Mouse (Mus musculus): ENCODE results near the gene Trpc2.
A peak's percentile ranks its signal among the peaks of the same experiment; 100 is the strongest.
"Not testable (repeated sequence)": the region's sequence is repeated elsewhere in the genome, so short reads cannot be mapped to it uniquely, and the experiment has no call there.

- TF ChIP-seq CTCF (IDR thresholded peaks at IDR 0.05; ENCODE audit: low read depth), result peak; percentile 54
- TF ChIP-seq EP300 (optimal IDR thresholded peaks at IDR 0.05), result not testable (repeated sequence)
These were observed 34.4 kb upstream of the Trpc2 start for GRCm38 (mm10) chr7:102048524-102048923.
